24 mouse cellular contexts compared by ENCODE assay signal in genomic region chr1:164132609-164133008, GRCm38 (mm10). TPM values are rescaled to one million over a fixed set of nuclear protein-coding genes. Genes with fewer than 3 reads are reported as not detected.
"Had no signal": no experiment of that assay in that cellular context is flagged by ENCODE, and none has a peak within 500 bp of the region (broad histone marks: within the 10 kb centered on the region; RNA-seq: fewer than 3 reads in every experiment).

No protein-coding gene starts in this region.

- DNase-seq: kidney, adult 8-10 months; kidney, postnatal 10 days; kidney, postnatal 36 days; layer of hippocampus, postnatal 36 days; liver, embryonic 13.5 days; lung, adult 2 months; lung, postnatal 14 days; thymus, adult 2 months; thymus, postnatal 14 days; thymus, postnatal 4 days had no signal

- ATAC-seq: midbrain, embryonic 13.5 days had no signal

- H3K36me3 ChIP-seq: kidney, embryonic 15.5 days; liver, embryonic 13.5 days; midbrain, embryonic 10.5 days; midbrain, embryonic 13.5 days had no signal

- H3K9ac ChIP-seq: kidney, embryonic 15.5 days; liver, embryonic 13.5 days; midbrain, embryonic 13.5 days had no signal

- H3K4me2 ChIP-seq: kidney, embryonic 15.5 days; liver, embryonic 13.5 days; midbrain, embryonic 13.5 days had no signal

- H3K9me3 ChIP-seq: kidney, embryonic 15.5 days; liver, embryonic 13.5 days; midbrain, embryonic 10.5 days; midbrain, embryonic 13.5 days had no signal

- H3K4me1 ChIP-seq: kidney, embryonic 15.5 days; liver, embryonic 13.5 days; midbrain, embryonic 10.5 days; midbrain, embryonic 13.5 days had no signal

- H3K27me3 ChIP-seq: kidney, embryonic 15.5 days; liver, embryonic 13.5 days; megakaryocyte, embryonic 14.5 days; midbrain, embryonic 13.5 days had no signal

- H3K27ac ChIP-seq: kidney, embryonic 15.5 days; left cerebral cortex, adult 2 months; liver, embryonic 13.5 days; macrophage; midbrain, embryonic 10.5 days; midbrain, embryonic 13.5 days; stomach, postnatal 0 days had no signal

- H3K4me3 ChIP-seq: kidney, embryonic 15.5 days; left cerebral cortex, adult 2 months; liver, embryonic 13.5 days; megakaryocyte, embryonic 14.5 days; midbrain, embryonic 10.5 days; midbrain, embryonic 13.5 days had no signal

RNA-seq across cellular contexts. Expression of gene Selp, which starts 17.5 kb away (rescaled TPM):
- total RNA-seq: layer of hippocampus, adult 8-10 months; left cerebral cortex, adult 2 months; left cerebral cortex, postnatal 10 days; left cerebral cortex, postnatal 36 days; midbrain, postnatal 0 days had no signal
- polyA plus RNA-seq: midbrain, embryonic 10.5 days; midbrain, postnatal 0 days; neural tube, embryonic 11.5 days; neural tube, embryonic 14.5 days; stomach, embryonic 14.5 days had no signal
